ENCODE assay signal across 31 mouse cellular contexts in the genomic region with DNA sequence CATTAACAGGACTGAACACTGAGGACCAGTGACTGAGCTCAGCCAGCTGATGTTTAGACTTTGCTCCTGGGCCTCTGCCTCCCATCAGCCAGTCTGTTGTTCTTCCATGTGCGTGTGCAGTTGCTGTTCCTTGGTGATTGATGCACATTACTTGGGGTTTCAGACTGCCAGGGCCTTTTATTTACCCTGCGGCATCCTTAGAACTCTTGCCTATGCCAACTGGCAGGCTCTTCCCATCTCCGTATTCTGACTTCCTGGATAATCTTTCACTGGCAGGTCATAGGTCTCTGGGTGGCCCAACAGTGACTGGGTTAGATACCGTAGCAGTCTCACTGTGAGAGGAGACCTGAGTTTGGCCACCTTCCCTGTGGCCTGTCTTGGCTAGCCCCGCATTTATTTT. TPM values are rescaled to one million over a fixed set of nuclear protein-coding genes. Genes with fewer than 3 reads are reported as not detected.
DNase-seq lines count a peak whose midpoint lies in the region; ATAC-seq lines count a peak whose summit lies in the region.
"Had no signal": no experiment of that assay in that cellular context is flagged by ENCODE, and none has a peak within 500 bp of the region (broad histone marks: within the 10 kb centered on the region; RNA-seq: fewer than 3 reads in every experiment).

No protein-coding gene starts in this region.

- no peak overlapping the region for H3K4me3 ChIP-seq in kidney, embryonic 16.5 days (ENCODE audit: low read length)
- H3K4me3 ChIP-seq: erythroblast, embryonic 14.5 days; heart, adult 2 months; heart, embryonic 12.5 days; limb, embryonic 10.5 days; limb, embryonic 15.5 days; liver, embryonic 15.5 days; midbrain, embryonic 10.5 days; myocyte; neural tube, embryonic 12.5 days had no signal

- peak; percentile 62 for DNase-seq in kidney, adult 18-20 months
- DNase-seq in kidney, postnatal 10 days: no peak
- DNase-seq in kidney, adult 9 months: peak; percentile 88
- DNase-seq in skeletal muscle tissue, adult 2 months (ENCODE audit: low read depth, low spot score): peak; percentile 30
- DNase-seq in urinary bladder, postnatal 10 days (ENCODE audit: low spot score): no peak
- DNase-seq: adrenal gland, adult 2 months; adrenal gland, postnatal 36 days; B cell, adult 2 months; cerebellum, adult 2 months; cerebellum, postnatal 14 days; heart, adult 2 months; layer of hippocampus, adult 9-11 months; lung, embryonic 14.5 days; right cerebral cortex, adult 18-20 months; thymus, adult 18-20 months; thymus, postnatal 36 days had no signal

- peak overlapping the region; percentile 24; the same call in 1 of the 2 replicates for H3K27ac ChIP-seq in kidney, embryonic 16.5 days (ENCODE audit: low read length)
- H3K27ac ChIP-seq: heart, adult 2 months; hindbrain, embryonic 14.5 days; limb, embryonic 10.5 days; limb, embryonic 15.5 days; liver, embryonic 15.5 days; midbrain, embryonic 10.5 days; neural tube, embryonic 12.5 days; stomach, postnatal 0 days had no signal

- no peak for ATAC-seq in kidney, embryonic 16.5 days (ENCODE audit: low FRiP score, low TSS enrichment)
- ATAC-seq: activated CD4-positive, CD25-positive, alpha-beta regulatory T cell, adult 4 months; forebrain, embryonic 16.5 days; intestine, postnatal 0 days had no signal

- H3K9ac ChIP-seq in kidney, embryonic 16.5 days (replicated peaks; ENCODE audit: low read length): no peak overlapping the region
- H3K9ac ChIP-seq: heart, embryonic 12.5 days; hindbrain, embryonic 14.5 days; limb, embryonic 15.5 days; liver, embryonic 15.5 days; lung, embryonic 14.5 days; neural tube, embryonic 12.5 days had no signal

- H3K4me2 ChIP-seq in kidney, embryonic 16.5 days (replicated peaks; ENCODE audit: low read depth, low read length): peak overlapping the region; percentile 1; the same call in 1 of the 2 replicates
- H3K4me2 ChIP-seq: heart, embryonic 12.5 days; hindbrain, embryonic 14.5 days; limb, embryonic 15.5 days; liver, embryonic 15.5 days; lung, embryonic 14.5 days; neural tube, embryonic 12.5 days had no signal

- 0 out of 2 replicates have a peak, but pooled peaks cover 3% of the 10 kb centered on the region for H3K4me1 ChIP-seq in kidney, embryonic 16.5 days (ENCODE audit: insufficient read depth, low read length)
- H3K4me1 ChIP-seq: heart, embryonic 12.5 days; limb, embryonic 10.5 days; limb, embryonic 15.5 days; midbrain, embryonic 10.5 days; neural tube, embryonic 12.5 days had no signal

- no peaks in the 10 kb centered on the region for H3K27me3 ChIP-seq in kidney, embryonic 16.5 days (ENCODE audit: insufficient read depth, low read length)
- H3K27me3 ChIP-seq: CH12.LX; heart, embryonic 12.5 days; limb, embryonic 15.5 days; liver, embryonic 15.5 days; neural tube, embryonic 12.5 days had no signal

- H3K36me3 ChIP-seq in kidney, embryonic 16.5 days (ENCODE audit: insufficient read depth, low read length): peaks cover 8% of the 10 kb centered on the region
- H3K36me3 ChIP-seq: liver, embryonic 15.5 days had no signal

- H3K9me3 ChIP-seq in kidney, embryonic 16.5 days (ENCODE audit: low read length): no peaks in the 10 kb centered on the region
- H3K9me3 ChIP-seq: heart, embryonic 12.5 days; limb, embryonic 10.5 days; limb, embryonic 15.5 days; liver, embryonic 15.5 days; midbrain, embryonic 10.5 days; neural tube, embryonic 12.5 days had no signal

- WGBS in kidney, embryonic 16.5 days: 74% methylated on average over 5 of the region's 5 CpGs

RNA-seq across cellular contexts. Expression of gene Pigh, which starts 21.9 kb away (rescaled TPM):
- polyA plus RNA-seq in kidney, embryonic 16.5 days (2015; fragmentation: Nextera tagmentation; extraction: Ambion mirVana): 35.6 and 36.6 TPM in 2 replicates
- polyA plus RNA-seq: erythroblast, embryonic 14.5 days had no signal

RNA-seq across cellular contexts. Expression of gene Plekhh1, which starts 38.6 kb away (rescaled TPM):
- 6.5 and 7.4 TPM in 2 replicates for polyA plus RNA-seq in kidney, embryonic 16.5 days (2015; fragmentation: Nextera tagmentation; extraction: Ambion mirVana)
- polyA plus RNA-seq: erythroblast, embryonic 14.5 days had no signal

Comparison
In these comparisons a context has a peak if more than half of its experiments do, and no peak if none do; other contexts are left out.
1. DNase-seq: peak in kidney, adult 18-20 months (single experiment), kidney, adult 9 months (single experiment) and skeletal muscle tissue, adult 2 months (single experiment); none in kidney, postnatal 10 days (single experiment) and urinary bladder, postnatal 10 days (single experiment).